Mouse (Mus musculus) stomach, embryonic 15.5 days (tissue): ENCODE results near the gene Fyn. TPM values are rescaled to one million over a fixed set of nuclear protein-coding genes. Genes with fewer than 3 reads are reported as not detected.

Experiments used
- ATAC-seq: fragments of 200-750 bp; cut with Nextera tagmentation; 2 replicates; pipeline ENCODE4 v1.8.0; 2017; ENCODE audit warnings: low read depth, moderate number of reproducible peaks, moderate TSS enrichment; ENCODE audit not compliant: insufficient read depth, low FRiP score
- H3K27ac ChIP-seq: fragments of 300-500 bp; sonication (generic); 2 replicates; pipeline ENCODE4 v1.5.1; 2015; ENCODE audit warnings: mild to moderate bottlenecking, inconsistent platforms
- H3K27me3 ChIP-seq: fragments of 300-500 bp; sonication (generic); replicated peaks from 2 replicates; pipeline ENCODE4 v1.6.1; 2015; ENCODE audit warnings: inconsistent platforms
- H3K36me3 ChIP-seq: fragments of 300-500 bp; sonication (generic); 2 replicates; pipeline ENCODE4 v1.6.1; 2015; ENCODE audit warnings: inconsistent platforms
- H3K4me1 ChIP-seq: fragments of 300-500 bp; sonication (generic); 2 replicates; pipeline ENCODE4 v1.6.1; 2015; ENCODE audit warnings: inconsistent platforms
- H3K4me2 ChIP-seq: fragments of 300-500 bp; sonication (generic); 2 replicates; pipeline ENCODE4 v1.6.1; 2015; ENCODE audit warnings: mild to moderate bottlenecking, inconsistent platforms
- H3K4me3 ChIP-seq: fragments of 300-500 bp; sonication (generic); replicated peaks from 2 replicates; pipeline ENCODE4 v1.5.1; 2015; ENCODE audit warnings: inconsistent platforms
- H3K9ac ChIP-seq: fragments of 300-500 bp; sonication (generic); 2 replicates; pipeline ENCODE4 v1.6.1; 2015; ENCODE audit warnings: inconsistent platforms
- H3K9me3 ChIP-seq: fragments of 300-500 bp; sonication (generic); 2 replicates; pipeline ENCODE4 v1.6.1; 2016; ENCODE audit warnings: inconsistent platforms
- WGBS: fragments of 180-500 bp; shearing (Covaris S2); methylation state at CpG from one replicate; pipeline ENCODE4 v1.1.7; 2015; 5-methylcytosine and 5-hydroxymethylcytosine counted together
- polyA plus RNA-seq: library from polyadenylated mRNA; unstranded; fragments of >200 nt; fragmentation: Nextera tagmentation; extraction: Ambion mirVana; gene quantifications from 2 replicates; pipeline ENCODE4 v1.2.1, GENCODE M21; 2015

The Fyn gene
- polyA plus RNA-seq, 1 experiment from 2014 or later: 22.1 TPM

- no peaks in the 10 kb centered on the region for H3K27me3 ChIP-seq
- H3K9me3 ChIP-seq: no peaks in the 10 kb centered on the region
- no peak overlapping the region for H3K4me3 ChIP-seq
- no peak overlapping the region for H3K4me2 ChIP-seq
- no peaks in the 10 kb centered on the region for H3K4me1 ChIP-seq
- H3K27ac ChIP-seq: no peak overlapping the region
- H3K36me3 ChIP-seq: no peaks in the 10 kb centered on the region
- no peak overlapping the region for H3K9ac ChIP-seq
- ATAC-seq: peak; percentile 60
- WGBS: 58% methylated on average over 14 of the region's 14 CpGs
Observed at GRCm38 (mm10) chr10:39432648-39433568, 64.3 kb downstream of the Fyn start.

GRCm38 (mm10) chr10:39433893-39434292 lies 65.2 kb downstream of the Fyn start:
- no peaks in the 10 kb centered on the region for H3K27me3 ChIP-seq
- no peak overlapping the region for H3K9ac ChIP-seq
- no peaks in the 10 kb centered on the region for H3K9me3 ChIP-seq
- no peak overlapping the region for H3K4me3 ChIP-seq
- H3K36me3 ChIP-seq: no peaks in the 10 kb centered on the region
- H3K4me1 ChIP-seq: no peaks in the 10 kb centered on the region
- WGBS: 87% methylated on average over 7 of the region's 7 CpGs
- ATAC-seq: no peak
- no peak overlapping the region for H3K27ac ChIP-seq
- H3K4me2 ChIP-seq: no peak overlapping the region

GRCm38 (mm10) chr10:39434758-39435448 lies 66.2 kb downstream of the Fyn start:
- no peak overlapping the region for H3K9ac ChIP-seq
- H3K36me3 ChIP-seq: no peaks in the 10 kb centered on the region
- H3K27ac ChIP-seq: no peak overlapping the region
- no peak overlapping the region for H3K4me3 ChIP-seq
- no peak overlapping the region for H3K4me2 ChIP-seq
- WGBS: 58% methylated on average over 8 of the region's 8 CpGs
- no peaks in the 10 kb centered on the region for H3K4me1 ChIP-seq
- ATAC-seq: no peak
- no peaks in the 10 kb centered on the region for H3K27me3 ChIP-seq
- H3K9me3 ChIP-seq: no peaks in the 10 kb centered on the region

GRCm38 (mm10) chr10:39438905-39439304 lies 70.2 kb downstream of the Fyn start:
- Histone ChIP-seq H3K4me3 (no peak overlapping the region), H3K27ac (no peak overlapping the region), H3K9ac (no peak overlapping the region), H3K9me3 (no peaks in the 10 kb centered on the region), H3K4me2 (no peak overlapping the region), H3K36me3 (no peaks in the 10 kb centered on the region), H3K27me3 (no peaks in the 10 kb centered on the region), H3K4me1 (peaks cover 5% of the 10 kb centered on the region; the same call in 1 of the 2 replicates)
- no peak for ATAC-seq
- WGBS: 73% methylated on average over 5 of the region's 5 CpGs

- Histone ChIP-seq H3K36me3 (no peaks in the 10 kb centered on the region), H3K4me3 (no peak overlapping the region), H3K9me3 (no peaks in the 10 kb centered on the region), H3K27me3 (no peaks in the 10 kb centered on the region), H3K27ac (no peak overlapping the region), H3K4me1 (peaks cover 5% of the 10 kb centered on the region; the same call in 1 of the 2 replicates), H3K4me2 (no peak overlapping the region), H3K9ac (no peak overlapping the region)
- 72% methylated on average over 9 of the region's 9 CpGs for WGBS
- no peak for ATAC-seq
Observed at GRCm38 (mm10) chr10:39440506-39440905, 71.9 kb downstream of the Fyn start.

GRCm38 (mm10) chr10:39441636-39442035 lies 73.0 kb downstream of the Fyn start:
- Histone ChIP-seq H3K4me3 (no peak overlapping the region), H3K4me2 (no peak overlapping the region), H3K9me3 (no peaks in the 10 kb centered on the region), H3K27ac (no peak overlapping the region), H3K9ac (no peak overlapping the region), H3K36me3 (no peaks in the 10 kb centered on the region), H3K4me1 (peaks cover 8% of the 10 kb centered on the region; the same call in 1 of the 2 replicates), H3K27me3 (no peaks in the 10 kb centered on the region)
- ATAC-seq: no peak

- Histone ChIP-seq H3K4me1 (peaks cover 8% of the 10 kb centered on the region; the same call in 1 of the 2 replicates), H3K27me3 (no peaks in the 10 kb centered on the region), H3K9ac (no peak overlapping the region), H3K9me3 (no peaks in the 10 kb centered on the region), H3K4me3 (no peak overlapping the region), H3K27ac (no peak overlapping the region), H3K4me2 (no peak overlapping the region), H3K36me3 (no peaks in the 10 kb centered on the region)
- 40% methylated on average over 2 of the region's 2 CpGs for WGBS
- ATAC-seq: no peak
Observed at GRCm38 (mm10) chr10:39443122-39443521, 74.5 kb downstream of the Fyn start.

DNA sequence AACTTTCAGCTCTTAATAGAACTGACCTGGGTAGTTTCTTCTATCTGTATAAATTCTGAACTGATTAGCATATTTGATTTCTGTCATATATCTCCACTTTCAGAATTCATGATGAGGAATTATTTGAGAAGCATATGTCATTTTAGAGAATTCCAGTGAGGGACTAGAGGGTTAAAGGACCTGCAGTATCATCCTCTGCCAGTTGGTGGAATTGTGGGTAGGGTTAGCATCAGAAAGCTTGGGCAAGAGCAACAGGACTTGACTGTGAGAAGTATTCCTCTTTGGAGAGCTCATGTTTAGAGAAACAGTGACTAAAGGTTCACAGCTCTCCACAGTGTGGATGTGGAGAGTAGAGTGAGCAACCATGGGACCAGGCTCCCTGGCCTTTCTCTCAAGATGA lies 75.3 kb downstream of the Fyn start:
- no peak for ATAC-seq
- Histone ChIP-seq H3K4me1 (peaks cover 12% of the 10 kb centered on the region), H3K9ac (no peak overlapping the region), H3K4me3 (no peak overlapping the region), H3K4me2 (no peak overlapping the region), H3K36me3 (no peaks in the 10 kb centered on the region), H3K27me3 (no peaks in the 10 kb centered on the region), H3K27ac (no peak overlapping the region), H3K9me3 (no peaks in the 10 kb centered on the region)

DNA sequence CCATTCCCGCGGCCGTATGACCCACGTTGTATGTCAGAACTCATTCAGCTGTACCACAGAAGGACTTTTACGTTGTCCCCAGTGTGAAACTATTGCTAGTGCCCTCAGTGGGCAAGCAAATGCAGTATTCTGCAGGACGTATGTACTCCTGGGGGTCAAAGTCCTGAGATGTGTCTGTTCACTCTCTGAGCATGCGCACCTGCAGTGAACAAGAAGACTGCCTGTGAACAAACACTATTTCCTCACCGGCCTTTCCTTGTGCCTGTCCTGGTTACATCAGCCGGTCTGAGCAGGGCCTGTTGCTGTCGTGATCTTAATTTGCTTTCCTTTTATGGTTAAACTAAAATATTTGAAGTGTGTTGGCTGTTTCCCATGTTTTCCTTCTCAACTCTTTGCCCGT lies 77.2 kb downstream of the Fyn start:
- 79% methylated on average over 11 of the region's 11 CpGs for WGBS
- ATAC-seq: no peak
- Histone ChIP-seq H3K9me3 (no peaks in the 10 kb centered on the region), H3K4me1 (peaks cover 14% of the 10 kb centered on the region), H3K36me3 (no peaks in the 10 kb centered on the region), H3K4me2 (no peak overlapping the region), H3K27me3 (no peaks in the 10 kb centered on the region), H3K4me3 (no peak overlapping the region), H3K9ac (no peak overlapping the region), H3K27ac (no peak overlapping the region)

GRCm38 (mm10) chr10:39446706-39447105 lies 78.1 kb downstream of the Fyn start:
- WGBS: 90% methylated on average over 5 of the region's 5 CpGs

DNA sequence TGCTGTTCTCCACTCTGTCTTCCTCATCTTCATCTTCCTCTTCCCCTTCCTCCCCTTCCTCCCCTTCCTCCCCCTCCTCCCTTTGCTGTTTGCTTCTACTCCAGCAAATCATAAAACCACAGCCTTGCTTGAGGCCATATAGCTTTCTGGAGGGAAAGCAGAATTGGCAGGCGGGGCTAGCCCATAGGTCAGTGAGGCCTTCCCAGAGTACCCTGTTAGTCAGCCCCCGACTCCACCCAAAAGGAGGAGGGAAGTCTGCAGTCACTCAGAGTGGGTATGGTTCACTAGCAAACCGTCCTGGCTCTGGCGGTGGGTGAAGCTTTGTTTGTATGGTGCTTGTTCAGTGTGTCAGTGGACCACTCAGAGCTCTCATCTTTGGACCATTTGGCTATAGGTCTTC lies 80.5 kb downstream of the Fyn start:
- Histone ChIP-seq H3K27ac (no peak overlapping the region), H3K4me3 (no peak overlapping the region), H3K9me3 (no peaks in the 10 kb centered on the region), H3K36me3 (no peaks in the 10 kb centered on the region), H3K9ac (no peak overlapping the region), H3K4me2 (no peak overlapping the region), H3K27me3 (no peaks in the 10 kb centered on the region), H3K4me1 (peaks cover 9% of the 10 kb centered on the region)
- 50% methylated on average over 4 of the region's 4 CpGs for WGBS
- no peak for ATAC-seq

More at GRCm38 (mm10) chr10:39446706-39447105, 78.1 kb downstream of the Fyn start:
- no peaks in the 10 kb centered on the region for H3K36me3 ChIP-seq
- no peak for ATAC-seq
- peaks cover 14% of the 10 kb centered on the region for H3K4me1 ChIP-seq
- H3K4me2 ChIP-seq: no peak overlapping the region
- no peak overlapping the region for H3K9ac ChIP-seq
- no peaks in the 10 kb centered on the region for H3K27me3 ChIP-seq
- H3K4me3 ChIP-seq: no peak overlapping the region
- no peak overlapping the region for H3K27ac ChIP-seq
- no peaks in the 10 kb centered on the region for H3K9me3 ChIP-seq

DNA sequence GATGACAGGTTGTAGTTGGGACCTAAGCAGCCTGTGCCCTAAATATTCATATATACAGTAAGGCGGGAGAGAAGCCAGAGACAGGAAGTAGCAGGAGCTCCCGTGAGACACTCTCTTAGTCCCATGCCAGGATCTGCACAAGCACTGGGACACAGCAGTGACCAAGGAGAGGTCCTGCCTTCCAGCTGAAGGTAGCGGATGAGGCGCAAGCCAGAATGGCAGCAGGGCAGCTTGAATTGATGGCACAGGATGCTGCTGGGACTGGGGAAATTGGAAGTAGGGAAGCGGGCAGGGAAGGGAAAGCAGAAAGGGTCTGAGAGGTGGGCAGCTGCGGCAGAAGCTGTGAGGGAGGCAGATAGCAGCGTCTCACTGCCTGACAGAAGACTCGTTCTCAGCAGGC lies 81.7 kb downstream of the Fyn start:
- H3K9ac ChIP-seq: no peak overlapping the region
- no peaks in the 10 kb centered on the region for H3K36me3 ChIP-seq
- peaks cover 9% of the 10 kb centered on the region for H3K4me1 ChIP-seq
- H3K4me3 ChIP-seq: no peak overlapping the region
- H3K27me3 ChIP-seq: no peaks in the 10 kb centered on the region
- H3K9me3 ChIP-seq: no peaks in the 10 kb centered on the region
- peak overlapping the region; percentile 17 for H3K27ac ChIP-seq
- WGBS: 72% methylated on average over 8 of the region's 8 CpGs
- no peak overlapping the region for H3K4me2 ChIP-seq
- no peak for ATAC-seq
